Mouse (Mus musculus): ENCODE measurements around the gene Arid5b.

Arid5b gene

DNA sequence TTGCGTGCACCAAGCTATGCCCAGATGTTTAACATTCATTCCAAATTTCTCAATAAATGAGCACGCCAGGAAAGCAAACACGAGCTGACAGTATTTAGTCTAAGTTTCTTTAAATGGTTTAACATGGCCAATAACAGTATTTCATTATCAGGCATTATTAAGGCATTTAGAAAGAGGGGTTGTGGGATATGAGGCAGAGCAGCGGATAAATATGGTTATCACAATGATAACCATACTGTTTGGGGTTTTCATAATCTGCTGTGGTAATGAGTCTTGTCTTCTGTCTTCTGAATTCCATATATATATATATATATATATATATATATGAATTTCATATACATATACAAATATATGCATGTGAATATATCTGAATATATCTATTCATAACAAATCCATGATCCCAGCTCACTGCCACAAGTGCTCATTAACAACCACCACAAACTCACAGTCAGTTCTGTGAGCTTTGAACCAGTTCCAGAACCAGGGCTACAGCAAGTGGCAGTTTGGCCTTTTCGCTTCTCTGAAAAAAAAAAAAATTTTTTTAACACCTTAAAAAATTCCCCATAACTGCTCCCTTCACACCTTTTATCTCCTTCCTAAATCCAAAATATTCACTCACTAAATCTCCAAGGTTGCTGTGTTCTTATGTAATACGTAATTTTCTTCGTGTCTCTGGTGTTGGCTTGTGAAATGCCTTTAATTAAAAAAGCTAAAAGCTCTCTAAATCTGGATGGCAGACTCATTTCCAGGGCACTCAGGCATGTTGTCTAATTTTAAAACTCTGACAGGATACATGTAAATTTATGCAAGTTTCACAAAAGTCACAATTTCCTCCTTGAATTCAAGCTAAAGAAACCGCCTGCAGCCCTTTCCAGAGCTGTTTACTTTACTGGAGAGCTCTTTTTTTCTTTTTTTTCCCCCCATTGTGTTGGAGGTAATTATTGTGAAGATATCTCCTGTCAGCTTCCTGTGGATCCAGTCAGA, 113.5 kb downstream of the Arid5b start:
- no peak for DNase-seq (ENCODE audit: low spot score in 2 of 2)

- no peak for DNase-seq (ENCODE audit: low spot score in 2 of 2)
Observed at GRCm38 (mm10) chr10:68164137-68164536, 114.4 kb downstream of the Arid5b start.

- no peak for DNase-seq (ENCODE audit: low spot score in 2 of 2)
Observed at GRCm38 (mm10) chr10:68159759-68160158, 118.8 kb downstream of the Arid5b start.

DNA sequence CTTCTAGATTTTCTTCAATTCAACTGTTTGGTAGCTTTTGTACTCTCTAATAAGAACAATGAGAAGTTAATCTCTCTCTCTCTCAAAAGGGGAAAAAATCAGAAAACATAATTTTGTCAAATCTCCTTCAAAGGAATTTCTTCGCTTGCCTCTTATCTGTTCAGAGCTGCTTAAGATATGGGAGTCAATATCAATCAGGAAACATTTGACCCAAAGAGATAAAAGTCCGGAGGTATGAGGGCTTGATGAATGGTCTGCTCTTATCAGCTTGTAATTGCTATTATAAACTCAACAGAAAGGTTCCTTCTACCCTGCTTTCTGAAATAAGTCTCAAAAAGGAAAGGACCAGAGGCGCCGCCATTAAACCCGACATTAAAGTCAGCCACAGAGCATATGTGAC, 120.0 kb downstream of the Arid5b start:
- DNase-seq (ENCODE audit: low spot score in 2 of 2), result no peak

GRCm38 (mm10) chr10:68157511-68157910, 121.0 kb downstream of the Arid5b start:
- DNase-seq (ENCODE audit: low spot score in 2 of 2), result no peak

- no peak for DNase-seq (ENCODE audit: low spot score in 2 of 2)
Observed at GRCm38 (mm10) chr10:68156646-68157245, 121.8 kb downstream of the Arid5b start.

- no peak for DNase-seq (ENCODE audit: low spot score in 2 of 2)
Observed at GRCm38 (mm10) chr10:68156159-68156558, 122.4 kb downstream of the Arid5b start.

DNA sequence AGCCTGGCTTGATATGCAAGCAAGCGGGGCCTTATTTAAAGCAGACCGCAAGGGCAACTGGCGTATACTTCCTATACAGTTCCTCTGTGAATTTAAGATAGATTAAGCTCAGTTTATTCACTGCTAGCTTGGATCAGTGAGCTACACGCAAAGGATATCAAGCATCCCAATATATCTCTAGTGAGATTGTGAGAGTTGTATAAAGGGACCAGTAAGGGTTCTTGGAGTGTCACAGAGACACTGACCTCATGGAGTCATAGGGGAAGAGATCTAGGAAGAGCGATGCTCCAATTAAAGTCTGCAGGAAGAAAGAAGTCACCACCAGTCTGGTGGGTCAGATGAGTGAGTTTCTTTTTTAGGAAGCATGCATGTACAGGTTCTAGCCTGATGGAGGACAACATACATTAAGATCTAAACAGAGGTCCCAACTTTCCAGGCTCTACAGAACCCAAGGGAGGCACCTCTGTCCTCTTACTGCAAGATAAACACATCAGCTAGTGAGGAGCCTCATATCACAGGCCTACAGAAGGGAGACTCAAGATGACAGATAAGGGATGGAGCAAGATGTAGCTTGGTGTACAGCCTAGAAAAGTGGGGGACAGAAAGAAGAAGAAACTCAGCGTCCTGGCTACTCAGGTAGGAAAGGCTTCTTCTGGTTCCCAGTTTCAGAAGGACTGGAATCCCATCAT, 123.0 kb downstream of the Arid5b start:
- no peak for DNase-seq (ENCODE audit: low spot score in 2 of 2)

- DNase-seq (ENCODE audit: low spot score in 2 of 2), result no peak
Observed at GRCm38 (mm10) chr10:68154046-68154765, 124.3 kb downstream of the Arid5b start.

DNA sequence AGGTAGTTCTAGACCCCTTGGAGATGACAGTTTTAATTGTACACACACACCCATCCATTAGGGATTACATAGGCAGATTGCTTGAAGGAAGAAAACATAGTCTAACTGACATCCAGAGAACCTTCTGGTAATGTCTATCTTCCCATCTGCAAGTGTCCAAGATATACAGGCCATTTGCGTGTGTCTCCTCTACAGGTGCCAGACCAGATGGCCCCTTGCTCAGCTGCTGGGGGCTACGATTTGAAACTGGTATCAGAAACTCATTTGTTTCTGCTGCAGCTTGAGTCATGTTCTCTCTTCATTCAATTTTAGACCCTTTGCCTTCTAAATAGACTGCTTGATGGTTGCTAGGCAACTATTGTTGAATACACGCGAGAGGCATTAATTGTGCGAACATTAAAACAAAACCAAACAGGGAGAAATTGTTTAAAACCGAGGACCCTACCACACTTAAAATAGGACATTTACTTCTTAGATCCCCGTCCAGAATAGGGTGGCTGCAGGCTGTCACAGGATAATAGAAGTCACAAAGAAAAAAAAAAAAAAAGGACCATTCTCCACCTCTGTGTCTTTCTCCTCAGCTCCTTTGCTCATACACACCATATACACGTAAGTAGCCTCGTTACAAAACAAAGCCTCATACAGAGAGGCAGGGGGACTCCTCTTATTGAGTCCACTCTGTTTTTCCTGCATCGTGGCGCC, 125.0 kb downstream of the Arid5b start:
- DNase-seq (ENCODE audit: low spot score in 2 of 2), result no peak

- no peak for DNase-seq (ENCODE audit: low spot score in 2 of 2)
Observed at GRCm38 (mm10) chr10:68148495-68148894, 130.0 kb downstream of the Arid5b start.

- DNase-seq (ENCODE audit: low spot score in 2 of 2), result no peak
Observed at GRCm38 (mm10) chr10:68147730-68148129, 130.8 kb downstream of the Arid5b start.

DNA sequence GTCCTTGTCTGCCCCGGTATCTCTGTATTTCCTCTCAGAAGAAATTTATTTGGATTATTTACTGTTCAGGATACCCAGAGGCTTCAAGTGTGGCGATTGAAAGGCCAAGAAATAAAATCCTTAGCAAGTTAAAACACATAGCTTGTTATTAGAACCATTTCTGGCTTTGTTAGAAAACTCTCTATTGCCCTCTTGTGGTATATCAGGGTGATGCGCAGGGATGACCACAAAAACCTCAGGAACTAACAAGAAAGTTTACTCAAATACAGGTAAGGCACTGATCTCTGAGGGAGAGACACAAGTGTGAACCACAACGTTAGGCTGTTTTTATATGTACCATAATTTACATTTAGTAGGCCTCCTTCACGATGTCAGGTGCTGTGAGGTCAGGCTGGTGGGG, 131.7 kb downstream of the Arid5b start:
- DNase-seq (ENCODE audit: low spot score in 2 of 2), result peak in 1 of 2 experiments; percentile 49

DNA sequence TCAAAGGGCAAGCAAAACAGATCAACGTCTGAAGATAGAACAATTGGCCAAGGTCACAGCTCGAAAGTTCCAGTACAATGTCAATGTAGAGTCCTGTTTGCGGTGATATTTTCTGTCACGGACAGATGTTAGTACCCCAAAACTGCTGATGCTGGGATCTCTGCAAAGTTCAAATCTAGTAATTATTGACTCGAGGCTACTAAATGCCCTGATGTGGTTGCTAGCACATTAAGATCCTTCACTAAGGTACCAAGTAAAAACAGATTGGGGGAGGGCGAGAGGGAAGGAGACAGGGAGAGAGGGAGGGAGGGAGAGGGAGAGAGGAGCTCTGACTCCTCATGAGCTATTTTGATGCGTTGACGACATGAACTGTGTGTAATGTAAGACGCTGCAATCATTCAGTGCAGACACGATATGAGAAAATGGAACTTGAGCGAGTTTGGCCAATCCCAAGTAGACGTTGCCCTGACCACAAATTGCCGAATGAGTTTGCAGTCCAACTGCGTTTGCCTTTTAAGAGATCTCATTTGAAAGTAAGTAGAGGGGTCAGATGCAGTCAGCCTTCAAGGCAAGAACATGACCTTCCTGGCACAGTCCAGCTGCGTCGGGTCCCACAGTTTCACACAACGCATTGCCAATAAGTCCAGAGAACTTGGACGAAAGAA, 133.1 kb downstream of the Arid5b start:
- DNase-seq (ENCODE audit: low spot score in 2 of 2), result no peak

DNA sequence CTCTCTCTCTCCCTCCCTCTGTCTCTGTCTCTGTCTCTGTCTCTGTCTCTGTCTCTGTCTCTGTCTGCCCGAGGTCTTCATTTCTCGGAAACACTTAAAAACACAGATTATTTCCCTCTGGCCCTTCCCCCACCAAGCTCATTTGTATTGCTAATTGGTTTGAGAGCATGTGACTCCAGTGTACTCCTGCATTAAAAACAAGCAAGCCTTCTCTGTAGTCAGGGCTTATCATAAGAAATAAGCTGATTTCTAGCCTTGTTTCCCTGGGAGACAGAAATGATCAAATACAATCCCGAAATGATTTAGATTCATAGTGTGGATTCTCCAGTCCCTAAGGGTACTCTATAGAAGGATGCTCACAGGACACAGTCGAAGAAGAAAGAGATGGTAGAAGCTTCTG, 136.0 kb downstream of the Arid5b start:
- no peak for DNase-seq (ENCODE audit: low spot score in 2 of 2)

DNA sequence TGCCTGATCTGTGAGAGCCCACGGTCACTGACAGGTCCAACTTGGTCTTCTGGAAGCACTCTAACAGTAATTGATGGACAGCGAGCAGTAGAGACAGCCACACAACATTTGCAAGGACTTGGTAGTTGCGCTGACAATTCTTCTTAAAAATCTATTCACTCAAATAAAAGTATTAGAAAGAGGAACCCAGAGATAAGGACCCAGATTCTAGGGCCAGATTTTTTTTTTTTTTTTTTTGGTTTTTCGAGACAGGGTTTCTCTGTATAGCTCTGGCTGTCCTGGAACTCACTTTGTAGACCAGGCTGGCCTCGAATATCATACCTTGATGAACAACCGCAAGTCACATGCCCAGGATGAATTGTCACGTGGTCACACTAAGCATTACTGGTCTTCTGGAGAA, 137.0 kb downstream of the Arid5b start:
- no peak for DNase-seq (ENCODE audit: low spot score in 2 of 2)

DNA sequence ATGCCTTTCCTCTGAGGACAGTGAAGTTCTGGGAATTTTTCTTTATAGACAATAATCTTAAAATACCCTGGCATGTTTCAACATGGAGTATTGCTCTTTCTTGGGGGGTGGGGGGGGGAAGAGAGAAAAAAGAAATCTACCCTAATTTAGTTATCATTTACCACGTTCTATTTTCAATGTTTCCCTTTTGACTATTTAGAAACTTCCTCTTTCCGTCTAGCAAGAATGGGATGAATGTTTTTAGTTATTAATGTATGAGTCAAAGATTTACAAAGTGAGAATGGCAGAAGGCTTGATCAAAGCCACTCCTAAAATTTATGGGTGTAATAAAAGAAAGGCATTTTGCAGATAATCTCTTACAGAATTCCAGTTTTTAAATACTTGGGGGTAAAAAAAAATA, 137.7 kb downstream of the Arid5b start:
- DNase-seq (ENCODE audit: low spot score in 2 of 2), result no peak

DNA sequence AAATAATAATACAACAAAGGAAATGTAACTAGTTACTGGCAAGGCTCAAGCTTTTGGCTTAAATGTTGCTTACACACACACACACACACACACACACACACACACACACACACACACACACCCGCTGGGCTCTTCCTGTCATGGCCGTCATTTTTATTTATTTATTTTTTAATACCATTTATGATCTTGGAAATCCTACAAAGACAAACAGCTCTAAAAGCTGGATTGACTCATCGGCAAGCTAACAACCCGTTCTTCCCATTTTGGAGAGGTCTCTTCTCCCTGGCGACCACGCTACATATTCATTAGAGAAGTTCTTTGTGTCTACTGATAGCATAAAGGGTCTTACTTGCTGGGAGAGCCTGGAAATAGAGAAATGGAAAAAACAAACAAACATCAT, 138.2 kb downstream of the Arid5b start:
- no peak for DNase-seq (ENCODE audit: low spot score in 2 of 2)

- DNase-seq (ENCODE audit: low spot score in 2 of 2), result no peak
Observed at GRCm38 (mm10) chr10:68138123-68138522, 140.4 kb downstream of the Arid5b start.

DNA sequence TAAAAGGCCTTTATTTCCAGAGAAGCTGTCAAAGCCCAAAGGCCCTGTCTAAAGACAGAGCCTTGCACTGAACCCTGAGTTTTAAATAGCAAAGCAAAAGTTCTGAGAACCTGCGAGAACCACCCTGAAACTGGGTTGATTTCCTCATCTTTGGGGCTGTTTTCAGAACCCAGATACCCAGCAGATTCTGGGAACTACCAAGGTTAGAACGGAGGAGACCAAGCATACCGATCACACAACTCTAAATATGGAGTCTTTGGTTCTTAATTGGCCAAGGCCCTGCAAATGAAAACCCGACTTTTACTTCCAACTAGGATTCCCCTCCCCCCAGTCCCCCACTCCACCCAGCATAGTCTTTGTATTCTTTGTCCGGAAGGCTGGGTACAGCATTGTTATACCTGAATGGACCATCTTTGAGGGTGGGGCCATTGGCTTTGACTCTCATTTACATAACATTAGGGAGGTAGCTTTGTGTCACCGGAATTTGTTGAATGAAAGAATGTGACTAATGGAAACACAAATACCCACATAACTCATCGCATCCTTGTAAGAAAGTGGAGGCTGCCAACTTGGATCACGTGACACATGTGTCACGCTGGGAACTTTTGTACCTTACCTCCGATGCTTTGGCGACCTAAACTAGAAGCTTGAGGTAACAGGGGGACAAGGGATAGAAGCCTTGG, 141.2 kb downstream of the Arid5b start:
- DNase-seq (ENCODE audit: low spot score in 2 of 2), result no peak

Data from thymus, postnatal 10 days (tissue).